Mouse (Mus musculus) c-Kit-positive CD71-positive TER-119-negative erythroid progenitor cells, embryonic 14.5 days (primary cell): Measurements from ENCODE around the gene Hist1h3g.

Experiments used
- DNase-seq: peaks from one replicate; pipeline ENCODE4 v3.0.0-alpha.2; 2013; ENCODE audit warnings: low read depth

Gene Hist1h3g

DNA sequence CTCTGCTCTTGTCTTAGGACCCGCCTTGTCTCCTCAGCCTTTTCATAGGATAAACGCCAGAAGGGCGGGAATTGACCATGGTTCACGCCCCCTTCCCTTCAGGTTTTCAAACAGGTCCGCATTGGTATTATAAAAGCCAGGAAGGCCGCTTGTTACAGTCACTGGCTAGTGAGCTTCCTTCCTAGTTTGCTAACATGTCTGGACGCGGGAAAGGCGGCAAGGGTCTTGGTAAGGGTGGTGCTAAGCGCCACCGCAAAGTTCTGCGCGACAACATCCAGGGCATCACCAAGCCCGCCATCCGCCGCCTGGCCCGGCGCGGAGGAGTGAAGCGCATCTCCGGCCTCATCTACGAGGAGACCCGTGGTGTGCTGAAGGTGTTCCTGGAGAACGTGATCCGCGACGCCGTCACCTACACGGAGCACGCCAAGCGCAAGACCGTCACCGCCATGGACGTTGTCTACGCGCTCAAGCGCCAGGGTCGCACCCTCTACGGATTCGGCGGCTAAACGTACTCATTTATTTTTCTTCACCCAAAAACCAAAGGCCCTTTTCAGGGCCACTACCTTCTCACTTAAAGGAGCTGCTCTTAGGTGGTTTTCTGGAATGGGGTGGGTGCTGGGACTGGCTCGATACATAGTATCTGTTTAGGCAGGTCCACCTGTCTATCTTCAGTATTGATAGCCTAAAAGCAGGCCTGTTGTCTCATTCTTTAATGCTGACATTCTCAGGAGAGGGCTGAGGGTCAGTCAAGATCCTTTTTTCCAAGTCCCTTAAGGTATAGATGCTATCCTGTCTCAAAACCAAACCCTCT, 46.4 kb downstream of the Hist1h3g start, which contains the start of gene Hist1h4d:
Gene Hist1h4d, plus strand, starts transcription at position 191 of the 811 bp plus-strand sequence.
- peak; percentile 94 for DNase-seq

DNA sequence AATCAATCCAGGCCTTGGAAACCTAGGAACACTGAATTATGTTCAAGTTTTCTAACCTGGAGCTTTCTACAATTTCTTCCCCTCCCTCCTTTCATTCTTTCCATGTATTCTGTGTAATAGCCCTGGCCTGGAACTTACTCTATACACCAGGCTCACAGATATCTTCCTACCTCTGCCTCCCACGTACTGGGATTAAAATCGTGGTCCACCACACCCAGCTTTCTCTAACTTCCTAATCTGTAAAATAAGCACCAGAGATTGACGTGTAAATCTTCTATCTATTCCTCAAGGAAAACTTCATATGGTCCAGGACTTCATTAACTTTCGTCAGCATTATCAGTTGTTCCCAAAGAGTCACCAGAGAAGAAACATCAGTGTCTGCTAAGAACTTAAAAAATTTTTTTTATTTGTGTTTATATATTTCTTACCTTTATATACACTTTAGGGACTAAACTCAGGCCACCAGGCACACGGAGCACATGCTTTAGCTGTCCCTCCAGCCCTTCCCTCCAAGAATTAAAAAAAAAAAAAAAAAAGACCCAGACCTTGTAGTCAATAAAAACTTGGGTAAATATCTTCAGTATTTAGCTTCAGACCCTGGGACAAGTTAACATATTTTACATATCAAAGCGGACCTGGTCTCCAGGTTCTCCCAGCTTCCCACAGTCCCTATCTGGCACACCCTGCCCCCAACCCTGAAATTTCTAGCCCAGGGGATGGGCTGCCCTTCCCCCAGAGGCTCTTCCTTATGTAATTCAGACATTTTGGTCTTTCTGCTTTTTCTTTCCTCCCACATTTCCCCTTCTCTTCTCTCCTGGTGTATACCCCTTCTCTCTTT, 47.2 kb downstream of the Hist1h3g start:
- no peak for DNase-seq

DNA sequence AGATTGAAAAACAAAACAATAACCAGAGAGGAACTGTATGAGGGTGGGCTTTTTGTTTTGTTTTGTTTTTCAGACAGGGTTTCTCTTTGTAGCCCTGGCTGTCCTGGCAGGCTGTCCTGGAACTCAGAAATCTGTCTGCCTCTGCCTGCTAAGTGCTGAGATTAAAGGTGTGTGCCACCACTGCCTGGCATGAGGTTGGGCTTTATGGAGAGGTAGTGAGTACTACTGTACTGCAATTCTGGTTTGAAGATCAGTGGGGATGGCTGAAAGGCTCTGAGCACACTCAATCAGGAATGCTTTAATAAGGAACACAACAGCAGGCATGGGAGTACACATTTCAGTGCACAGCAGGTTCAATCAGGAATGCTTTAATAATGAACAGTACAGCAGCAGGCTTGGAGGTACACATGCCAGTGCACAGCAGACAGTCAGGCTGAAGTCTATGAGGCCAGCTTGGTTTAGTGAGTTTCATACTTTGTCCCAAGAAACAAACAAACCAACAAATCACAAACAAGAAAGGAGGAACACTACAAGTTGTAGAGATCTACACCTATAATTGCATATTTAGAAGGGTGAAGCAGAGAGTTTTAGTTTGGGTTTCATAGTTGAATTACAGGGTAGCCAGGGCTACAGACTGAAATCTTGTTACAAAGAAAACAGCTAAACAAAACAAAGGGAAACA, 48.3 kb downstream of the Hist1h3g start:
- DNase-seq: no peak

DNA sequence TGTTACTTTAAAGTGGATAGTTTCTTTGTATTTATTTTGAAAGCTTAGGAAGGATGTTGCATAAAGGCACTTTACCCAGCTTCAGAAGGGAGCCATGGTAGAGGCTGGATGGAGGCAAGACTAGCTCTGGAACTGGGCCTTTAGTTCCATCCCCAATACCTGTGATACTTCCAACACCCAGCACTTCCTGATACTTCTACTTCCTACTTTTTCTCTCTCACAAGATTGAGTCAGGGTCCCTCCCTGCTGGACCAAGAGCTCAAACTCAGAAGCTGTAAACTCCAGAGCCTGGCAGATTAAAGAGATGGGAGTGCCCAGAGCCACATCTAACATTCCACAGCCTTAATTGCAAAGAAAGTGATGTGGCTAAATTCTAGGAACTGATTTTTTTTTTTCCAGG, 49.1 kb downstream of the Hist1h3g start:
- DNase-seq: no peak

DNA sequence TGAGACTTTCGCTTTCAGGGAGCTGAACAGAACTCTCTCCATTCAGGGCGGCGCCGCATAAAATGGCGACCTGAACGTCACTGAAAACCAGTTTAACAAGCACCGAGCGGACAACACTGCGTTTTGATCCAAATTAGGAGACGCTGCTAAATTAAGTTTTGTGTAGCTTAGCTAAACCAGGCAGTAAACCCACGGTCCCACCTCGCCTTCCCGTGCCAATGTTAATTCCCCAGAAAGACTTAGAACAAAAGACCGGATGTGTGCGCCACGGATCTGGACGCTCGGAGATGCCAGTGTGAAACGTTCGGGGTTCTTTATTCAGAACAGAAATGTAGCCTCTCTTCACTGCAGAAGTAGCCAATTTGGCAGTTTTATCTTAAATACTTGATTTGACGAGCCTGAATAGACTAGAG, 49.8 kb downstream of the Hist1h3g start:
- DNase-seq: no peak
